Mouse (Mus musculus) heart, embryonic 15.5 days (tissue): ENCODE data around the gene St8sia1. TPM values are rescaled to one million over a fixed set of nuclear protein-coding genes. Genes with fewer than 3 reads are reported as not detected.

Experiments
- ATAC-seq: fragments of 200-750 bp; cut with Nextera tagmentation; replicated peaks from 2 replicates; pipeline ENCODE4 v1.8.0; 2017; ENCODE audit warnings: low read depth, moderate TSS enrichment; ENCODE audit not compliant: insufficient number of reproducible peaks, insufficient read depth, low FRiP score
- H3K27ac ChIP-seq: fragments of 300-500 bp; sonication (generic); 2 replicates; pipeline ENCODE4 v1.5.1; 2015; ENCODE audit warnings: mild to moderate bottlenecking, inconsistent platforms
- H3K27me3 ChIP-seq: fragments of 300-500 bp; sonication (generic); 2 replicates; pipeline ENCODE4 v1.6.1; 2015; ENCODE audit warnings: inconsistent platforms
- H3K36me3 ChIP-seq: fragments of 300-500 bp; sonication (generic); 2 replicates; pipeline ENCODE4 v1.6.1; 2015; ENCODE audit warnings: mild to moderate bottlenecking, inconsistent platforms
- H3K4me1 ChIP-seq: fragments of 300-500 bp; sonication (generic); replicated peaks from 2 replicates; pipeline ENCODE4 v1.6.1; 2015; ENCODE audit warnings: inconsistent platforms
- H3K4me2 ChIP-seq: fragments of 300-500 bp; sonication (generic); 2 replicates; pipeline ENCODE4 v1.6.1; 2015; ENCODE audit warnings: inconsistent platforms, mild to moderate bottlenecking, moderate library complexity
- H3K4me3 ChIP-seq: fragments of 300-500 bp; sonication (generic); 2 replicates; pipeline ENCODE4 v1.5.1; 2015; ENCODE audit warnings: mild to moderate bottlenecking, inconsistent platforms
- H3K9ac ChIP-seq: fragments of 300-500 bp; sonication (generic); 2 replicates; pipeline ENCODE4 v1.6.1; 2015; ENCODE audit warnings: mild to moderate bottlenecking, inconsistent platforms
- H3K9me3 ChIP-seq: fragments of 300-500 bp; sonication (generic); replicated peaks from 2 replicates; pipeline ENCODE4 v1.6.1; 2016; ENCODE audit warnings: inconsistent platforms
- WGBS: fragments of 180-500 bp; shearing (Covaris S2); methylation state at CpG from one replicate; pipeline ENCODE4 v1.1.7; 2015; ENCODE audit warnings: mixed read lengths; 5-methylcytosine and 5-hydroxymethylcytosine counted together
- polyA plus RNA-seq: library from polyadenylated mRNA; unstranded; fragments of >200 nt; fragmentation: Nextera tagmentation; extraction: Ambion mirVana; gene quantifications from 2 replicates; pipeline ENCODE4 v1.2.1, GENCODE M21; 2015

The St8sia1 gene
- polyA plus RNA-seq, 1 experiment from 2014 or later, result 0.88 TPM

DNA sequence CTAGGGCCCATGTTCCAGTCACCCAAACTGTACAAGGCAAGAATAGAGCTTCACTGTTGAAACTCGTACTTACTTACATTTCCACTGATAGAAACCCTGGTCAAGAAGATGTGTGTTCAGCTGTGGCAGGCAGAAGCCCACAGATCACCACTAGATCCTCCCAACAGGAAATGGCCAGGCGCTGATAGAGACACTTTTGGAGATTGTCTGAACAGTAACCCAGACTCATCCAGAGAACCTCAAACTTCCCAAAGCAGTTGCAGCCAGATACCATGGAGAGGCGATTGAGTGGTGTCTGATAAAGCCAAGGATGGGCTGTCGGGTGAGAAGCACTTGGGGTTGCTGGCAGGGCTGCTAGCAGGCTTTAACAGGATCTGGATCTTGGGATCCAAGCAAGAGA, 187.3 kb downstream of the St8sia1 start:
- H3K4me3 ChIP-seq, result no peak overlapping the region
- no peak overlapping the region for H3K9ac ChIP-seq
- peaks cover 5% of the 10 kb centered on the region; the same call in 1 of the 2 replicates for H3K4me1 ChIP-seq
- no peak overlapping the region for H3K27ac ChIP-seq
- WGBS, result 26% methylated on average over 4 of the region's 4 CpGs
- peaks cover 31% of the 10 kb centered on the region for H3K36me3 ChIP-seq
- no peaks in the 10 kb centered on the region for H3K27me3 ChIP-seq
- no peak for ATAC-seq
- H3K4me2 ChIP-seq, result no peak overlapping the region
- H3K9me3 ChIP-seq, result no peaks in the 10 kb centered on the region

GRCm38 (mm10) chr6:142773566-142773965, 190.7 kb downstream of the St8sia1 start:
- WGBS, result 94% methylated on average over 5 of the region's 5 CpGs
- H3K9me3 ChIP-seq, result no peaks in the 10 kb centered on the region
- no peaks in the 10 kb centered on the region for H3K27me3 ChIP-seq
- no peak overlapping the region for H3K4me2 ChIP-seq
- H3K27ac ChIP-seq, result no peak overlapping the region
- H3K4me1 ChIP-seq, result 0 out of 2 replicates have a peak, but pooled peaks cover 5% of the 10 kb centered on the region
- H3K36me3 ChIP-seq, result peaks cover 43% of the 10 kb centered on the region
- H3K4me3 ChIP-seq, result no peak overlapping the region
- ATAC-seq, result no peak
- H3K9ac ChIP-seq, result no peak overlapping the region

DNA sequence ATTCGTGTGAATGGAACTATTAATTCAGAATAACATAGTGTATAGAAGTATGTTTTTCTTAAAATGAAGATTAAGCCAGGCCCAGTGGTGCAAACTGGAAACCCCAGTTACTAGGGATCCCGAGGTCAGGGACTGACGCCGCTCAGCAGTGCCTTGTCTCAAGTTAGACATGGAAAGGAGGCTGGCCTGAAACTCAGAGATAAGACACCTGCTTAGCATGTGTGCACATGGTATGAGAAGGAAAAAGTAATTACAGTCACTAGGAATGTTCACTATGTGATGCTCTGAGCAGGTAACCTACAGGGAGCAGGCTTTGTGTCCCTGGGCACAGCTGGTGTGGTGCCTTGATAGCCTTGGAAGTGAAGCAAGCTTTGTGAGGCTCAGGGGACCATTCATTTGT, 192.6 kb downstream of the St8sia1 start:
- WGBS, result 87% methylated on average over 4 of the region's 4 CpGs
- no peak overlapping the region for H3K4me3 ChIP-seq
- H3K9me3 ChIP-seq, result no peaks in the 10 kb centered on the region
- no peaks in the 10 kb centered on the region for H3K27me3 ChIP-seq
- H3K9ac ChIP-seq, result no peak overlapping the region
- H3K4me1 ChIP-seq, result 0 out of 2 replicates have a peak, but pooled peaks cover 1% of the 10 kb centered on the region
- H3K4me2 ChIP-seq, result no peak overlapping the region
- peaks cover 59% of the 10 kb centered on the region for H3K36me3 ChIP-seq
- H3K27ac ChIP-seq, result no peak overlapping the region
- no peak for ATAC-seq

Other genes starting within 250 kb of the St8sia1 start
- 83.4 and 92.1 TPM in 2 replicates for gene Cmas, start 207.8 kb downstream of the St8sia1 start, polyA plus RNA-seq
- not detected in 2 replicates for gene Sult6b2, start 159.9 kb downstream of the St8sia1 start, polyA plus RNA-seq
- 16.0 and 18.7 TPM in 2 replicates for gene C2cd5, start 135.7 kb upstream of the St8sia1 start, polyA plus RNA-seq
- 10.8 and 14.5 TPM in 2 replicates for gene Etnk1, start 202.8 kb upstream of the St8sia1 start, polyA plus RNA-seq